Mouse (Mus musculus): ENCODE measurements around the gene Dedd2.

GRCm38 (mm10) chr7:25206094-25206830 lies 14.2 kb downstream of the Dedd2 start:
- TF ChIP-seq EP300 (IDR thresholded peaks at IDR 0.05; ENCODE audit: low read depth), result no peak
- no peak for TF ChIP-seq CTCF (IDR thresholded peaks at IDR 0.05; ENCODE audit: low read depth)

Data from liver, postnatal 0 days (tissue).